Mouse (Mus musculus): ENCODE results near the gene Lce3b. TPM values are rescaled to one million over a fixed set of nuclear protein-coding genes. Genes with fewer than 3 reads are reported as not detected.

Lce3b gene
- polyA plus RNA-seq, 1 experiment from 2014 or later = not detected

- TF ChIP-seq CTCF (IDR thresholded peaks at IDR 0.05; ENCODE audit: low read depth) (peak; percentile 26; the same call in 1 of the 2 replicates), EP300 (IDR thresholded peaks at IDR 0.05; ENCODE audit: low read depth) (no peak)
- Histone ChIP-seq H3K9ac (replicated peaks) (no peak overlapping the region), H3K27me3 (ENCODE audit: insufficient read depth, low read length) (no peaks in the 10 kb centered on the region), H3K4me3 (ENCODE audit: low read depth, low read length) (no peak overlapping the region), H3K4me1 (ENCODE audit: insufficient read depth) (no peaks in the 10 kb centered on the region), H3K36me3 (replicated peaks; ENCODE audit: insufficient read depth, low read length) (no peaks in the 10 kb centered on the region), H3K27ac (ENCODE audit: low read depth) (no peak overlapping the region), H3K9me3 (ENCODE audit: low read length) (no peaks in the 10 kb centered on the region), H3K4me2 (ENCODE audit: low read depth, low read length) (no peak overlapping the region)
- 62% methylated on average over 4 of the region's 4 CpGs for WGBS (ENCODE audit: insufficient replicate concordance)
- DNase-seq (no peak), ATAC-seq (no peak)
Measured at GRCm38 (mm10) chr3:92920364-92920763, 12.4 kb upstream of the Lce3b start.

GRCm38 (mm10) chr3:92926130-92926529 lies 6.6 kb upstream of the Lce3b start, which contains the start of gene Lce3a:
Lce3a (minus strand) TSS chr3:92926230.
- no peak for TF ChIP-seq EP300 (IDR thresholded peaks at IDR 0.05; ENCODE audit: low read depth)
- TF ChIP-seq CTCF (IDR thresholded peaks at IDR 0.05; ENCODE audit: low read depth) = no peak
- ATAC-seq (no peak), DNase-seq (no peak)
- Histone ChIP-seq H3K9ac (replicated peaks) (no peak within 1 kb of the TSS), H3K27me3 (ENCODE audit: insufficient read depth, low read length) (no peaks in the 10 kb centered on the region), H3K36me3 (replicated peaks; ENCODE audit: insufficient read depth, low read length) (no peaks in the 10 kb centered on the region), H3K4me3 (ENCODE audit: low read depth, low read length) (no peak within 1 kb of the TSS), H3K27ac (ENCODE audit: low read depth) (no peak within 1 kb of the TSS), H3K9me3 (ENCODE audit: low read length) (no peaks in the 10 kb centered on the region), H3K4me2 (ENCODE audit: low read depth, low read length) (no peak within 1 kb of the TSS), H3K4me1 (ENCODE audit: insufficient read depth) (no peaks in the 10 kb centered on the region)
- WGBS (ENCODE audit: insufficient replicate concordance) = 43% methylated on average over 2 of the region's 2 CpGs

GRCm38 (mm10) chr3:92944186-92944585 lies 11.4 kb downstream of the Lce3b start, which contains the start of gene Lce3c:
Lce3c (plus strand) TSS chr3:92944486.
- Histone ChIP-seq H3K9me3 (ENCODE audit: low read length) (no peaks in the 10 kb centered on the region), H3K27me3 (ENCODE audit: insufficient read depth, low read length) (no peaks in the 10 kb centered on the region), H3K27ac (ENCODE audit: low read depth) (no peak within 1 kb of the TSS), H3K36me3 (replicated peaks; ENCODE audit: insufficient read depth, low read length) (no peaks in the 10 kb centered on the region), H3K9ac (replicated peaks) (no peak within 1 kb of the TSS), H3K4me1 (ENCODE audit: insufficient read depth) (no peaks in the 10 kb centered on the region), H3K4me3 (ENCODE audit: low read depth, low read length) (no peak within 1 kb of the TSS), H3K4me2 (ENCODE audit: low read depth, low read length) (no peak within 1 kb of the TSS)
- 57% methylated on average over 1 of the region's 1 CpGs for WGBS (ENCODE audit: insufficient replicate concordance)
- TF ChIP-seq CTCF (IDR thresholded peaks at IDR 0.05; ENCODE audit: low read depth) (no peak), EP300 (IDR thresholded peaks at IDR 0.05; ENCODE audit: low read depth) (no peak)
- ATAC-seq = no peak
- DNase-seq = no peak

- WGBS (ENCODE audit: insufficient replicate concordance) = 84% methylated on average over 1 of the region's 1 CpGs
- Histone ChIP-seq H3K36me3 (replicated peaks; ENCODE audit: insufficient read depth, low read length) (no peaks in the 10 kb centered on the region), H3K9me3 (ENCODE audit: low read length) (no peaks in the 10 kb centered on the region), H3K27ac (ENCODE audit: low read depth) (no peak within 1 kb of the TSS), H3K4me1 (ENCODE audit: insufficient read depth) (no peaks in the 10 kb centered on the region), H3K27me3 (ENCODE audit: insufficient read depth, low read length) (no peaks in the 10 kb centered on the region), H3K4me2 (ENCODE audit: low read depth, low read length) (no peak within 1 kb of the TSS), H3K9ac (replicated peaks) (no peak within 1 kb of the TSS), H3K4me3 (ENCODE audit: low read depth, low read length) (no peak within 1 kb of the TSS)
- no peak for TF ChIP-seq EP300 (IDR thresholded peaks at IDR 0.05; ENCODE audit: low read depth)
- TF ChIP-seq CTCF (IDR thresholded peaks at IDR 0.05; ENCODE audit: low read depth) = no peak
- DNase-seq (no peak), ATAC-seq (no peak)
Measured at GRCm38 (mm10) chr3:92957090-92957489, 24.3 kb downstream of the Lce3b start, which contains the start of gene Lce3d. Lce3d (plus strand) TSS chr3:92957390.

- no peaks in the 10 kb centered on the region for H3K27me3 ChIP-seq (ENCODE audit: insufficient read depth, low read length)
- no peak for TF ChIP-seq CTCF (IDR thresholded peaks at IDR 0.05; ENCODE audit: low read depth)
- no peak for TF ChIP-seq EP300 (IDR thresholded peaks at IDR 0.05; ENCODE audit: low read depth)
- 79% methylated on average over 2 of the region's 2 CpGs for WGBS (ENCODE audit: insufficient replicate concordance)
- H3K9me3 ChIP-seq (ENCODE audit: low read length) = no peaks in the 10 kb centered on the region
- H3K27ac ChIP-seq (ENCODE audit: low read depth) = no peak within 1 kb of the TSS
- no peak within 1 kb of the TSS for H3K4me3 ChIP-seq (ENCODE audit: low read depth, low read length)
- H3K4me1 ChIP-seq (ENCODE audit: insufficient read depth) = no peaks in the 10 kb centered on the region
- no peak within 1 kb of the TSS for H3K4me2 ChIP-seq (ENCODE audit: low read depth, low read length)
- ATAC-seq (no peak), DNase-seq (no peak)
- H3K36me3 ChIP-seq (replicated peaks; ENCODE audit: insufficient read depth, low read length) = no peaks in the 10 kb centered on the region
- H3K9ac ChIP-seq (replicated peaks) = no peak within 1 kb of the TSS
Measured at GRCm38 (mm10) chr3:92966761-92967160, 34.0 kb downstream of the Lce3b start, which contains the start of gene Lce3e. Lce3e (plus strand) TSS chr3:92967061.

- TF ChIP-seq EP300 (IDR thresholded peaks at IDR 0.05; ENCODE audit: low read depth) (no peak), CTCF (IDR thresholded peaks at IDR 0.05; ENCODE audit: low read depth) (no peak)
- no peak overlapping the region for H3K9ac ChIP-seq (replicated peaks)
- no peak overlapping the region for H3K27ac ChIP-seq (ENCODE audit: low read depth)
- no peaks in the 10 kb centered on the region for H3K9me3 ChIP-seq (ENCODE audit: low read length)
- H3K27me3 ChIP-seq (ENCODE audit: insufficient read depth, low read length) = no peaks in the 10 kb centered on the region
- H3K36me3 ChIP-seq (replicated peaks; ENCODE audit: insufficient read depth, low read length) = no peaks in the 10 kb centered on the region
- 69% methylated on average over 2 of the region's 2 CpGs for WGBS (ENCODE audit: insufficient replicate concordance)
- no peak overlapping the region for H3K4me2 ChIP-seq (ENCODE audit: low read depth, low read length)
- no peak overlapping the region for H3K4me3 ChIP-seq (ENCODE audit: low read depth, low read length)
- no peak for ATAC-seq
- H3K4me1 ChIP-seq (ENCODE audit: insufficient read depth) = no peaks in the 10 kb centered on the region
- DNase-seq = no peak
Measured at GRCm38 (mm10) chr3:92978484-92978883, 45.7 kb downstream of the Lce3b start.

Other genes with a start within 250 kb of the Lce3b start
- not detected in 2 replicates for gene Lce1d, start 245.8 kb upstream of the Lce3b start, polyA plus RNA-seq (2015; fragmentation: Nextera tagmentation; extraction: Ambion mirVana)
- gene Lce1e, start 223.9 kb upstream of the Lce3b start, polyA plus RNA-seq (2015; fragmentation: Nextera tagmentation; extraction: Ambion mirVana) = not detected in 2 replicates
- gene Lce1f, start 212.6 kb upstream of the Lce3b start, polyA plus RNA-seq (2015; fragmentation: Nextera tagmentation; extraction: Ambion mirVana) = not detected in 2 replicates
- gene Gm38119, start 193.9 kb upstream of the Lce3b start, polyA plus RNA-seq (2015; fragmentation: Nextera tagmentation; extraction: Ambion mirVana) = not detected in 2 replicates
- not detected in 2 replicates for gene Lce1g, start 180.6 kb upstream of the Lce3b start, polyA plus RNA-seq (2015; fragmentation: Nextera tagmentation; extraction: Ambion mirVana)
- not detected in 2 replicates for gene Lce1h, start 167.9 kb upstream of the Lce3b start, polyA plus RNA-seq (2015; fragmentation: Nextera tagmentation; extraction: Ambion mirVana)
- not detected in 2 replicates for gene Lce1i, start 154.1 kb upstream of the Lce3b start, polyA plus RNA-seq (2015; fragmentation: Nextera tagmentation; extraction: Ambion mirVana)
- not detected in 2 replicates for gene Lce1j, start 142.5 kb upstream of the Lce3b start, polyA plus RNA-seq (2015; fragmentation: Nextera tagmentation; extraction: Ambion mirVana)
- gene Lce1k, start 125.1 kb upstream of the Lce3b start, polyA plus RNA-seq (2015; fragmentation: Nextera tagmentation; extraction: Ambion mirVana) = not detected in 2 replicates
- not detected in 2 replicates for gene Kprp, start 105.7 kb upstream of the Lce3b start, polyA plus RNA-seq (2015; fragmentation: Nextera tagmentation; extraction: Ambion mirVana)
- not detected in 2 replicates for gene Lce1l, start 81.7 kb upstream of the Lce3b start, polyA plus RNA-seq (2015; fragmentation: Nextera tagmentation; extraction: Ambion mirVana)
- gene 2310050C09Rik, start 62.8 kb upstream of the Lce3b start, polyA plus RNA-seq (2015; fragmentation: Nextera tagmentation; extraction: Ambion mirVana) = not detected in 2 replicates
- gene Lce3a, start 6.7 kb upstream of the Lce3b start, polyA plus RNA-seq (2015; fragmentation: Nextera tagmentation; extraction: Ambion mirVana) = not detected in 2 replicates
- gene Lce3c, start 11.5 kb downstream of the Lce3b start, polyA plus RNA-seq (2015; fragmentation: Nextera tagmentation; extraction: Ambion mirVana) = not detected in 2 replicates
- gene Lce3d, start 24.4 kb downstream of the Lce3b start, polyA plus RNA-seq (2015; fragmentation: Nextera tagmentation; extraction: Ambion mirVana) = not detected in 2 replicates
- not detected in 2 replicates for gene Lce3e, start 34.1 kb downstream of the Lce3b start, polyA plus RNA-seq (2015; fragmentation: Nextera tagmentation; extraction: Ambion mirVana)
- gene Lce3f, start 59.2 kb downstream of the Lce3b start, polyA plus RNA-seq (2015; fragmentation: Nextera tagmentation; extraction: Ambion mirVana) = not detected in 2 replicates
- gene Crct1, start 82.7 kb downstream of the Lce3b start, polyA plus RNA-seq (2015; fragmentation: Nextera tagmentation; extraction: Ambion mirVana) = not detected in 2 replicates
- gene Lce1m, start 86.1 kb downstream of the Lce3b start, polyA plus RNA-seq (2015; fragmentation: Nextera tagmentation; extraction: Ambion mirVana) = not detected in 2 replicates
- gene Gm4858, start 135.8 kb downstream of the Lce3b start, polyA plus RNA-seq (2015; fragmentation: Nextera tagmentation; extraction: Ambion mirVana) = not detected in 2 replicates
- gene Crnn, start 211.8 kb downstream of the Lce3b start, polyA plus RNA-seq (2015; fragmentation: Nextera tagmentation; extraction: Ambion mirVana) = not detected in 2 replicates

All from liver, postnatal 0 days (tissue).